Mouse (Mus musculus) ES-Bruce4 (cell line): Measurements from ENCODE around the gene Mrnip. TPM values are rescaled to one million over a fixed set of nuclear protein-coding genes. Genes with fewer than 3 reads are reported as not detected.
A peak's percentile ranks its signal among the peaks of the same experiment; 100 is the strongest.

Experiments used
- H3K27ac ChIP-seq: 2 replicates; pipeline ENCODE4 v1.5.1; 2012; ENCODE audit warnings: low read length, inconsistent platforms; ENCODE audit not compliant: insufficient read depth
- H3K27me3 ChIP-seq: 2 replicates; pipeline ENCODE4 v1.6.1; 2012; ENCODE audit warnings: mild to moderate bottlenecking, low read length, inconsistent platforms; ENCODE audit not compliant: control insufficient read depth, poor library complexity, insufficient read depth, severe bottlenecking
- H3K36me3 ChIP-seq: 2 replicates; pipeline ENCODE4 v1.6.1; 2012; ENCODE audit warnings: inconsistent platforms, mild to moderate bottlenecking, low read length, moderate library complexity; ENCODE audit not compliant: control insufficient read depth, poor library complexity, insufficient read depth, severe bottlenecking
- H3K4me1 ChIP-seq: one replicate; pipeline ENCODE4 v1.8.1; 2011; ENCODE audit warnings: low read length; ENCODE audit not compliant: control insufficient read depth, insufficient read depth
- H3K4me3 ChIP-seq: 2 replicates; pipeline ENCODE4 v1.5.1; 2011; ENCODE audit warnings: low read depth, mild to moderate bottlenecking, low read length
- H3K9ac ChIP-seq: 2 replicates; pipeline ENCODE4 v1.6.1; 2012; ENCODE audit warnings: low read depth, mild to moderate bottlenecking, inconsistent platforms; ENCODE audit not compliant: poor library complexity, severe bottlenecking
- H3K9me3 ChIP-seq: replicated peaks from 2 replicates; pipeline ENCODE4 v1.6.1; 2012; ENCODE audit warnings: mild to moderate bottlenecking, low read length, inconsistent platforms; ENCODE audit not compliant: control insufficient read depth, poor library complexity, insufficient read depth, severe bottlenecking
- CTCF ChIP-seq: IDR thresholded peaks from one replicate; pipeline ENCODE4 v1.8.1; 2011; ENCODE audit warnings: low read depth, low read length
- EP300 ChIP-seq: IDR thresholded peaks from 2 replicates; pipeline ENCODE4 v1.6.1; 2011; ENCODE audit warnings: low read depth, low read length; ENCODE audit not compliant: insufficient read depth
- POLR2A ChIP-seq: IDR thresholded peaks from one replicate; pipeline ENCODE4 v1.8.1; 2011; ENCODE audit warnings: low read length; ENCODE audit not compliant: insufficient read depth
- polyA plus RNA-seq: library from polyadenylated mRNA; stranded (reverse); fragments of >200 nt; gene quantifications from 2 replicates; pipeline ENCODE4 v1.2.4, GENCODE M21; 2011; ENCODE audit warnings: low read depth; ENCODE audit not compliant: missing spikeins, insufficient read depth, insufficient read length

The Mrnip gene
- polyA plus RNA-seq, 1 experiment, result 11.0 TPM

DNA sequence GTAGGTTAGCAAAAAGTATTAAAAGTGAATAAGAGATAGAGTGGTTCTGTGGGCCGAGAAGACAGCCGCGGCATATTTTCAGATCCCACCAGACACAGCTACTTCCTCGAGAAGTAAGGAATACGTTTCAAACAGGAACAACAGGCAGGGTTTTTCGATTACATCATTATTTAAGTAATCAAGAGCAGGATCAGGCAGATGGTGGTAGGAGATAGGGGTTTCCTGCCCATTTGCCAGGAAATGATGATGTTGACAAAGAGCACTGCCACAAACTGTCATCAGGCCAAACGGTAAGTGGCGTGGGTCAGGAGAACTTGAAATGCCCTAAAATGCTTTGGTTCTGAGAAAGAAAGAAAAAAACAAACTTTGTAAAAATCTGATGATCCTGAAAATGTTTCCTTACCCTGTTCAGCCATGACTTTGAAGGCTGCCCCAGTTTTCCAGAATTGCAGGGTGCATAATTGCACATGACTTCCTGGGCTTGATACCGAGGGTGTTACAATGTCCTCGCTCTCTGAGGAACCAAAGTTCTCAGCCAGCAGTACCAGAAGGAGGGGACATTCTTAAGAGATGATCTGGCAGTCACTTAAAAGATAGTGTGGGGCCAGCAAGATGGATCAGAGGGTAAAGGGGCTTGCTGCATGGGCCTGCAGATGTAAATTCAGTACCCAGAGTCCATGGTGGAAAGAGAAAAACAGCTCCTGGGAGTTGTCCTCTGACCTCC, 39.9 kb upstream of the Mrnip start:
- Histone ChIP-seq H3K4me3 (no peak overlapping the region), H3K27me3 (no peaks in the 10 kb centered on the region), H3K9me3 (no peaks in the 10 kb centered on the region), H3K36me3 (0 out of 2 replicates have a peak, but pooled peaks cover 4% of the 10 kb centered on the region), H3K4me1 (peaks cover 3% of the 10 kb centered on the region), H3K27ac (no peak overlapping the region), H3K9ac (no peak overlapping the region)
- TF ChIP-seq CTCF, result no peak
- TF ChIP-seq EP300, result no peak
- no peak for TF ChIP-seq POLR2A

DNA sequence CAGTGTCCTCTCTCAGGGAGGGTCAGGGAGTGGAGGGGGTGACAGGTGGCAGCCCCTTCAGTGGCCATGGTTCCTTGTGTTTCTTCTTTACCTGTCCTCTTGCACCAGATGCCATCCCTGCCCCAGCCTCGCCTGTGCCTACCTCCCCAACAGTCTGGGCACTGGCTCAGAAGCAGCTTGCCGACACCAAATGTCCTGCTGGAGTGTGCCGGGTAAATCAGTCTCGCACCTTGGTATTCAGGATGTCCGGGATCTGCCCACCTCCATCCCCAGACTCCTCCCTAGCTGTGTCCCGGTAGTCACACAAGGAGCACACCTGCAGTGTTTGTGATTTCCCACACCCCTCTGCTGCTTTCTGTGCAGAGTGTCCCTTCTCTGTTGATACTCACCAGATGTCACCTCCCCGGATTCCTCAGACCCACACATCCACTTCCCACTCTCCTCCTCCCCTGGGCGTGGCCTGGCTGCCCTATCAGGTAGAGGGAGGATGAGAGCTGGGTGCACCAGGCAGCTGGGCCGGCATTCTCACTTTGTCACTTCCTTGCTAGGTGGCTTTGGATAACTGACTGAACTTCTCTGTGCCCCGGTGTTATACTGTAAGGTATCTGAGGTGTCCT, 35.9 kb upstream of the Mrnip start:
- Histone ChIP-seq H3K9ac (no peak overlapping the region), H3K27me3 (no peaks in the 10 kb centered on the region), H3K4me3 (no peak overlapping the region), H3K36me3 (0 out of 2 replicates have a peak, but pooled peaks cover 4% of the 10 kb centered on the region), H3K27ac (no peak overlapping the region), H3K4me1 (peaks cover 4% of the 10 kb centered on the region), H3K9me3 (no peaks in the 10 kb centered on the region)
- TF ChIP-seq EP300 (no peak), CTCF (no peak), POLR2A (no peak)

DNA sequence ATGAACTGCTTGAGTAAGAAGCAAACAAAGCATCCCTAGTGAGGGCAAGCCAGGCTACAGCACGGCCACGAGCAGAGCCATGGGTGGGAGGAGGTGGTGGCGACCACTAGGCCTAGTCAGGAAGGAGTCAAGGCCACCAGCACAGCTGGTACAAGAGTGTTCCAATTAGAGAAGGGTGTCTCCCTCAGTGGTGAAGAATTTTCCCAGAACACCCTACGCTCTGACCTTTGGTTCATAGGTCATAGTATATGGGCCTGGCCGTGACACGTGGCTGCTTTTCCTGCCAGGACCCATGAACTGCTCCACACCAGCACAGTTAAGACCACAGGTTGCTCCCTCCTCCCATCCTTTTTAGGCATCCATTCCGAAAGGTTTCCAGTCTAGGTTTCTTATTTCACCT, 34.7 kb upstream of the Mrnip start:
- H3K4me3 ChIP-seq, result no peak overlapping the region
- no peaks in the 10 kb centered on the region for H3K27me3 ChIP-seq
- H3K9ac ChIP-seq, result no peak overlapping the region
- H3K9me3 ChIP-seq, result no peaks in the 10 kb centered on the region
- H3K27ac ChIP-seq, result 0 out of 2 replicates have a peak overlapping the region, but pooled peaks have one; percentile 1
- TF ChIP-seq POLR2A, result no peak
- TF ChIP-seq EP300, result no peak
- TF ChIP-seq CTCF, result no peak
- H3K4me1 ChIP-seq, result peaks cover 4% of the 10 kb centered on the region
- 0 out of 2 replicates have a peak, but pooled peaks cover 4% of the 10 kb centered on the region for H3K36me3 ChIP-seq

DNA sequence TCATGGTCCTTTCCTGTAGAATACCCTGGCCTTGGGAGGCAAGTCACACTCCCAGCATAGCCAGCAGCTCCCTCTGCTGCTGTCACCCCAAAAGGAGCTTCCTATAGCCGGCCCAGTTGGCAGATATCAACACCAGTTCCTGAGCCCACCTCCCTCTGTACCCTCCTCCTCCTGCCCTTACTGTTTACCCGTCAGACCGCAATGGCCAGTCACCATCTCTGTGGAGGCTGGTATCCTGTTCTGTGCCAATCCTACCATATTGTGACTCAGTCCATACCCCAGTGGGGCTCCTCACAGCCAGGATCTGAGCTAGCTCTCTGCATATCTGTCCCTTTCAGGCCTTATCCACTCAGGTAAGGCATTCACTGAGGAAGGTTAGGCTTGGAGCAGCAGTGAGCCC, 28.7 kb upstream of the Mrnip start:
- no peak for TF ChIP-seq EP300
- TF ChIP-seq CTCF, result no peak
- no peak for TF ChIP-seq POLR2A
- H3K27me3 ChIP-seq, result no peaks in the 10 kb centered on the region
- H3K9me3 ChIP-seq, result no peaks in the 10 kb centered on the region
- H3K36me3 ChIP-seq, result no peaks in the 10 kb centered on the region
- H3K4me1 ChIP-seq, result no peaks in the 10 kb centered on the region
- no peak overlapping the region for H3K4me3 ChIP-seq
- H3K27ac ChIP-seq, result no peak overlapping the region
- no peak overlapping the region for H3K9ac ChIP-seq

DNA sequence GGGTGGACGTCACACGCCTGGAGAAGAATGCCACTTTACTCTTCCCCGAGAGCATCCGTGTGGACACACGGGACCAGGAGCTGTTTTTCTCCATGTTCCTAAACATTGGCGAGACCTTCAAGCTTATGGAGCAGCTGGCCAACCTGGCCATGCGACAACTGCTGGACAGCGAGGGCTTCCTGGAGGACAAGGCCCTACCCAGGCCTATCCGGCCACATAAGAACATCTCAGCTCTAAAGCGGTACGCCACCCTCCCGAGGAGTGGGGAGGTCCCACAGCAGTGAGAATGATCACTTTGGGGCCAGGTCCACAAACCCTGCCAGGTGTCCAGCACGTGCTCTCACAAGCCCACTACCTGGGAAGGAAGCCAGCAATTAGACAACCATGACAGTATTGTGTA, 28.1 kb upstream of the Mrnip start:
- Histone ChIP-seq H3K4me3 (no peak overlapping the region), H3K27me3 (no peaks in the 10 kb centered on the region), H3K9me3 (no peaks in the 10 kb centered on the region), H3K36me3 (no peaks in the 10 kb centered on the region), H3K9ac (no peak overlapping the region), H3K27ac (no peak overlapping the region), H3K4me1 (no peaks in the 10 kb centered on the region)
- TF ChIP-seq CTCF (no peak), EP300 (no peak), POLR2A (no peak)

DNA sequence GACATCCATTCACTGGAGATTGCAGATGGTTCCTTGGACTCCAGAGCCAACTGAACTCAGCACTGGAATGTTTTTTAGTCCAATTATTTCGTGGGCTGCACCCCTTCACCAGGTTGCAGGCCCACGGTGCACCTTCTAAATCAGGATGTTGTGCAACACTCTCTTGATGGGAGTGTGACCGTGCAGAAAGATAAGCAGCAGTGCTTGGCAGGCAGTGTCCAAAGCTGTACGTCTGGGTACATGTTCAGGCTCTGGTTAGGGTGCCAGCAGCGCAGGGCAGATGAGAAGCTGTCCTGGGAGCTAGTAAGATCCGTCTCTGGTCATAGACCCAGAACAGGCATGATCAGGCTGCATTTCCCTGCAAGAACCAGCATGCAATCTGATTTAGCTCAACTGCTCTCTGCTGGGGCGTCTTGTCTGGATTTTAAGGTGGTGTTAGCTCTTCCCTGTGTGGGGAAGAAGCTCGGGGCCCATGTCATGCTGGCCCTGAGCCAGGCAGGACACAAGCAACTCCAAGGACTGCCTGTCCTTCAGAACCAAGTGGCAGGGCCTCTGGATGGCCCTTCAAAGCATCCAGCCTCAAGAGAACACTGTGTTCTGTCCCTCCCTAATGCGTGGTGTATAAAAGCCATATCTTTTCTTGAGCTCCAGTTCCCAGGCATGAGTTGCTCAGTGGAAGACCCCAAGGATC, 26.8 kb upstream of the Mrnip start:
- no peak for TF ChIP-seq CTCF
- no peak for TF ChIP-seq EP300
- no peak for TF ChIP-seq POLR2A
- H3K27me3 ChIP-seq, result no peaks in the 10 kb centered on the region
- no peaks in the 10 kb centered on the region for H3K4me1 ChIP-seq
- H3K36me3 ChIP-seq, result no peaks in the 10 kb centered on the region
- H3K9me3 ChIP-seq, result no peaks in the 10 kb centered on the region
- no peak overlapping the region for H3K27ac ChIP-seq
- H3K4me3 ChIP-seq, result no peak overlapping the region
- no peak overlapping the region for H3K9ac ChIP-seq
